Mouse (Mus musculus) E14TG2a.4 (cell line): Measurements from ENCODE around the gene Tns4.

Experiments
- CTCF ChIP-seq: conservative IDR thresholded peaks from 2 replicates; pipeline ENCODE4 v1.5.1; 2014; ENCODE audit warnings: low read length
- NANOG ChIP-seq: IDR thresholded peaks from 2 replicates; pipeline ENCODE4 v1.6.1; 2014; ENCODE audit warnings: borderline replicate concordance, low read length, mixed read lengths
- POU5F1 ChIP-seq: IDR thresholded peaks from 2 replicates; pipeline ENCODE4 v1.6.1; 2014; ENCODE audit warnings: low read length, borderline replicate concordance

GRCm38 (mm10) chr11:99022384-99022933 is 66.6 kb downstream of the Tns4 start:
- no peak for TF ChIP-seq CTCF
- no peak for TF ChIP-seq NANOG
- TF ChIP-seq POU5F1 = no peak
